Mouse (Mus musculus) liver, embryonic 14.5 days (tissue): Measurements from ENCODE around the gene Agbl1. TPM values are rescaled to one million over a fixed set of nuclear protein-coding genes. Genes with fewer than 3 reads are reported as not detected.
"Not testable (repeated sequence)": the region's sequence is repeated elsewhere in the genome, so short reads cannot be mapped to it uniquely, and the experiment has no call there.

Experiments used
- ATAC-seq: fragments of 200-750 bp; cut with Nextera tagmentation; 2 replicates; pipeline ENCODE4 v1.8.0; 2017; ENCODE audit warnings: moderate number of reproducible peaks, mild to moderate bottlenecking, moderate library complexity; ENCODE audit not compliant: insufficient read depth
- DNase-seq, 3 experiments: peaks; one replicate each; pipeline ENCODE4 v3.0.0-alpha.2; 2012 to 2013; ENCODE audit warnings: low read depth in 3 of 3, low spot score in 3 of 3
- H3K27ac ChIP-seq: fragments of 300-500 bp; sonication (generic); 2 replicates; pipeline ENCODE4 v1.5.1; 2014; ENCODE audit warnings: moderate library complexity, mild to moderate bottlenecking, control low read depth, inconsistent platforms
- H3K27me3 ChIP-seq: fragments of 300-500 bp; sonication (generic); 2 replicates; pipeline ENCODE4 v1.6.1; 2014; ENCODE audit warnings: mild to moderate bottlenecking, low read length, moderate library complexity; ENCODE audit not compliant: control insufficient read depth, insufficient read depth
- H3K36me3 ChIP-seq: fragments of 300-500 bp; sonication (generic); replicated peaks from 2 replicates; pipeline ENCODE4 v1.6.1; 2014; ENCODE audit warnings: low read depth; ENCODE audit not compliant: control insufficient read depth, insufficient read depth
- H3K4me1 ChIP-seq, 2 experiments: fragments of 200-500 bp in 1 of 2; fragments of 300-500 bp in 1 of 2; sonication (generic) in 1 of 2; replicated peaks; 2 replicates each; pipeline ENCODE4 v1.6.1; 2012 to 2014; ENCODE audit warnings: antibody characterized with exemption in 1 of 2, inconsistent platforms in 1 of 2, low read length in 1 of 2; ENCODE audit not compliant: control insufficient read depth in 2 of 2, insufficient read depth in 2 of 2
- H3K4me2 ChIP-seq: fragments of 300-500 bp; sonication (generic); 2 replicates; pipeline ENCODE4 v1.6.1; 2014; ENCODE audit warnings: low read depth, mild to moderate bottlenecking, control low read depth, moderate library complexity
- H3K4me3 ChIP-seq, 2 experiments: fragments of 200-500 bp in 1 of 2; fragments of 300-500 bp in 1 of 2; sonication (generic) in 1 of 2; 2 replicates each; pipeline ENCODE4 v1.5.1; 2012 to 2014; ENCODE audit warnings: low read depth in 2 of 2, low read length in 2 of 2, mild to moderate bottlenecking in 2 of 2, control low read depth in 1 of 2, inconsistent platforms in 1 of 2, moderate library complexity in 1 of 2; ENCODE audit not compliant: insufficient read depth in 1 of 2
- H3K9ac ChIP-seq: fragments of 300-500 bp; sonication (generic); replicated peaks from 2 replicates; pipeline ENCODE4 v1.6.1; 2014; ENCODE audit warnings: mild to moderate bottlenecking, control low read depth, moderate library complexity
- H3K9me3 ChIP-seq: fragments of 300-500 bp; sonication (generic); 2 replicates; pipeline ENCODE4 v1.6.1; 2016; ENCODE audit warnings: low read length, mixed read lengths; ENCODE audit not compliant: control insufficient read depth
- CTCF ChIP-seq: IDR thresholded peaks from 2 replicates; pipeline ENCODE4 v1.5.1; 2016; ENCODE audit warnings: antibody characterized with exemption, low read depth, control low read depth
- EP300 ChIP-seq: IDR thresholded peaks from 2 replicates; pipeline ENCODE4 v1.6.1; 2016; ENCODE audit warnings: antibody characterized with exemption, low read depth
- WGBS: fragments of 180-500 bp; shearing (Covaris S2); extraction: QIAGEN DNeasy Blood & Tissue Kit; methylation state at CpG from one replicate; pipeline ENCODE4 v1.1.7; 2014; ENCODE audit not compliant: insufficient replicate concordance; 5-methylcytosine and 5-hydroxymethylcytosine counted together
- polyA plus RNA-seq, 2 experiments: library from polyadenylated mRNA; depleted of rRNA in 1 of 2; stranded (reverse) in 1 of 2; unstranded in 1 of 2; fragments of >200 nt; fragmentation: Nextera tagmentation in 1 of 2; extraction: Ambion mirVana in 1 of 2; gene quantifications; 2 replicates each; pipeline versions ENCODE4 v1.2.1 to v1.2.3; 2012 to 2014

Agbl1 gene
- polyA plus RNA-seq, 2 experiments: not detected

- DNase-seq (no peak), ATAC-seq (no peak)
- TF ChIP-seq CTCF: no peak
- no peak for TF ChIP-seq EP300
- H3K4me1 ChIP-seq: no peaks in the 10 kb centered on the region
- no peak overlapping the region for H3K9ac ChIP-seq
- no peak overlapping the region for H3K4me3 ChIP-seq
- H3K27ac ChIP-seq: no peak overlapping the region
- no peak overlapping the region for H3K4me2 ChIP-seq
- no peaks in the 10 kb centered on the region for H3K9me3 ChIP-seq
- H3K36me3 ChIP-seq: no peaks in the 10 kb centered on the region
- no peaks in the 10 kb centered on the region for H3K27me3 ChIP-seq
Measured at GRCm38 (mm10) chr7:76629528-76629927, 399.8 kb downstream of the Agbl1 start.

GRCm38 (mm10) chr7:76650984-76651383 is 421.3 kb downstream of the Agbl1 start:
- H3K9me3 ChIP-seq: no peaks in the 10 kb centered on the region
- no peak for ATAC-seq
- WGBS: 56% methylated on average over 4 of the region's 4 CpGs
- no peak for TF ChIP-seq EP300
- TF ChIP-seq CTCF: no peak
- H3K4me3 ChIP-seq: no peak overlapping the region
- no peak for DNase-seq
- H3K27ac ChIP-seq: no peak overlapping the region
- no peaks in the 10 kb centered on the region for H3K4me1 ChIP-seq
- H3K27me3 ChIP-seq: no peaks in the 10 kb centered on the region
- no peak overlapping the region for H3K9ac ChIP-seq
- no peaks in the 10 kb centered on the region for H3K36me3 ChIP-seq
- H3K4me2 ChIP-seq: no peak overlapping the region

- no peak for TF ChIP-seq CTCF
- no peak for TF ChIP-seq EP300
- WGBS: 44% methylated on average over 5 of the region's 5 CpGs
- no peak for DNase-seq
- H3K4me1 ChIP-seq: no peaks in the 10 kb centered on the region
- H3K9ac ChIP-seq: no peak overlapping the region
- H3K36me3 ChIP-seq: no peaks in the 10 kb centered on the region
- ATAC-seq: no peak
- H3K4me3 ChIP-seq: no peak overlapping the region
- H3K27me3 ChIP-seq: no peaks in the 10 kb centered on the region
- no peak overlapping the region for H3K27ac ChIP-seq
- no peaks in the 10 kb centered on the region for H3K9me3 ChIP-seq
- no peak overlapping the region for H3K4me2 ChIP-seq
Measured at GRCm38 (mm10) chr7:76661072-76661471, 431.4 kb downstream of the Agbl1 start.

GRCm38 (mm10) chr7:76674856-76675255 is 445.2 kb downstream of the Agbl1 start:
- Histone ChIP-seq H3K4me3 (no peak overlapping the region), H3K9ac (no peak overlapping the region), H3K27me3 (no peaks in the 10 kb centered on the region), H3K27ac (no peak overlapping the region), H3K36me3 (no peaks in the 10 kb centered on the region), H3K4me1 (no peaks in the 10 kb centered on the region), H3K4me2 (no peak overlapping the region), H3K9me3 (no peaks in the 10 kb centered on the region)
- 46% methylated on average over 3 of the region's 3 CpGs for WGBS
- TF ChIP-seq CTCF (no peak), EP300 (no peak)
- ATAC-seq (no peak), DNase-seq (no peak)

GRCm38 (mm10) chr7:76701224-76701623 is 471.5 kb downstream of the Agbl1 start:
- H3K27me3 ChIP-seq: no peaks in the 10 kb centered on the region
- H3K9me3 ChIP-seq: no peaks in the 10 kb centered on the region
- ATAC-seq (no peak), DNase-seq (no peak)
- WGBS: 46% methylated on average over 1 of the region's 1 CpGs
- H3K4me2 ChIP-seq: no peak overlapping the region
- no peak overlapping the region for H3K9ac ChIP-seq
- no peak for TF ChIP-seq EP300
- no peak for TF ChIP-seq CTCF
- H3K27ac ChIP-seq: no peak overlapping the region
- no peaks in the 10 kb centered on the region for H3K4me1 ChIP-seq
- H3K4me3 ChIP-seq: no peak overlapping the region
- no peaks in the 10 kb centered on the region for H3K36me3 ChIP-seq

GRCm38 (mm10) chr7:76732220-76732619 is 502.5 kb downstream of the Agbl1 start:
- not testable (repeated sequence) for ATAC-seq, DNase-seq, H3K36me3 ChIP-seq, H3K27me3 ChIP-seq, H3K9ac ChIP-seq, H3K4me3 ChIP-seq, H3K9me3 ChIP-seq, H3K4me2 ChIP-seq, H3K27ac ChIP-seq, H3K4me1 ChIP-seq
- WGBS: 61% methylated on average over 7 of the region's 7 CpGs
